Mouse (Mus musculus): ENCODE measurements around the gene Gss. TPM values are rescaled to one million over a fixed set of nuclear protein-coding genes. Genes with fewer than 3 reads are reported as not detected.

Gene Gss
- polyA plus RNA-seq, 1 experiment from 2014 or later: 29.8 TPM

DNA sequence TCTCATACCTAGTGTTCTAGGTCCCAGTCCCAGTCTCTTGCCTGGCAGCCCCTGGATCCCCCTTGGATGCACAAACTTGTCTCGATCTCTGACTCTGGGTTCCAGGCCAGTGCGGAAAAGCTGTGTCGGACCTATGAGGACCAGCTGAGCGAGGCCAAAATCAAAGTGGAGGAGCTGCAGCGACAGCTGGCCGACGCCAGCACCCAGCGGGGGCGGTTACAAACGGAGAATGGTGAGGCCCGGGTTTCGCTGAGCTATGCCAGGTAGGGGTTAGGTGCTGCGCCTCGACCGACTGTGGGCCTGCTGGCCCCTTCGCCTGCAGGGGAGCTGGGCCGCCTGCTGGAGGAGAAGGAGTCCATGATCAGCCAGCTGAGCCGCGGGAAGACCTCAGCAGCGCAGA is 37.5 kb upstream of the Gss start:
- H3K27me3 ChIP-seq: peaks cover 68% of the 10 kb centered on the region
- H3K36me3 ChIP-seq: peaks cover 16% of the 10 kb centered on the region
- 40% methylated on average over 20 of the region's 20 CpGs for WGBS

DNA sequence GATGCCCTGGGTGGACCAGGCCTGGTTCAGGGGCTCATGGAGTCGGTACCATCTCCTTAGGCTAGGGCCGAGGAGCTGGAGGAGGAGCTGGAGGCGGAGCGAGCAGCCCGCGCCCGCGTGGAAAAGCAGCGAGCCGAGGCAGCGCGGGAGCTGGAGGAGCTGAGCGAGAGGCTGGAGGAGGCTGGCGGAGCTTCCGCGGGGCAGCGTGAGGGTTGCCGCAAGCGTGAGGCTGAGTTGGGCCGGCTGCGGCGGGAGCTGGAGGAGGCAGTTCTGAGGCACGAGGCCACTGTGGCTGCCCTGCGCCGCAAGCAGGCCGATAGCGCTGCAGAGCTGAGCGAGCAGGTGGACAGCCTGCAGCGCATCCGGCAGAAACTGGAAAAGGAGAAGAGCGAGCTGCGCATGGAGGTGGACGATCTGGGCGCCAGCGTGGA is 36.6 kb upstream of the Gss start:
- Histone ChIP-seq H3K4me1 (peaks cover 10% of the 10 kb centered on the region), H3K4me2 (peak overlapping the region; percentile 59), H3K9ac (peak overlapping the region; percentile 20; the same call in 1 of the 2 replicates), H3K27me3 (peaks cover 73% of the 10 kb centered on the region), H3K27ac (no peak overlapping the region), H3K4me3 (peak overlapping the region; percentile 26), H3K36me3 (peaks cover 7% of the 10 kb centered on the region; the same call in 1 of the 2 replicates), H3K9me3 (no peaks in the 10 kb centered on the region)
- peak; percentile 4; the same call in 1 of the 2 replicates for ATAC-seq (ENCODE audit: borderline replicate concordance, extremely low read depth, low FRiP score, low TSS enrichment)
- WGBS: 2% methylated on average over 34 of the region's 35 CpGs

More for the DNA sequence above, 37.5 kb upstream of the Gss start:
- no peak overlapping the region for H3K9ac ChIP-seq
- H3K4me1 ChIP-seq: peaks cover 10% of the 10 kb centered on the region
- no peaks in the 10 kb centered on the region for H3K9me3 ChIP-seq
- no peak overlapping the region for H3K27ac ChIP-seq
- no peak overlapping the region for H3K4me3 ChIP-seq
- ATAC-seq (ENCODE audit: borderline replicate concordance, extremely low read depth, low FRiP score, low TSS enrichment): no peak
- H3K4me2 ChIP-seq: no peak overlapping the region

DNA sequence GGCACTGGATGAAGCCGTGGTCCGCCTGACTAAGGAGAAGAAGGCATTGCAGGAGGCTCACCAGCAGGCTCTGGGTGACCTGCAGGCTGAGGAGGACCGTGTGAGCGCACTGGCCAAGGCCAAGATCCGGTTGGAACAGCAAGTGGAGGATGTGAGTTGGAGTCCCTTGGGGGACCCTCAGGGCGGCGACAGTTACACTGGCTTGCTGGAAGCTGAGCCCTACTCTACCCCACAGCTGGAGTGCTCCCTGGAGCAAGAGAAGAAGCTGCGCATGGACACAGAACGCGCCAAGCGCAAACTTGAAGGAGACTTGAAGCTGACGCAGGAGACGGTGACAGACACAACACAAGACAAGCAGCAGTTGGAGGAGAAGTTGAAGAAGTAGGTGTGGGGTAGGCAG is 35.9 kb upstream of the Gss start:
- Histone ChIP-seq H3K27me3 (peaks cover 73% of the 10 kb centered on the region), H3K27ac (no peak overlapping the region)

DNA sequence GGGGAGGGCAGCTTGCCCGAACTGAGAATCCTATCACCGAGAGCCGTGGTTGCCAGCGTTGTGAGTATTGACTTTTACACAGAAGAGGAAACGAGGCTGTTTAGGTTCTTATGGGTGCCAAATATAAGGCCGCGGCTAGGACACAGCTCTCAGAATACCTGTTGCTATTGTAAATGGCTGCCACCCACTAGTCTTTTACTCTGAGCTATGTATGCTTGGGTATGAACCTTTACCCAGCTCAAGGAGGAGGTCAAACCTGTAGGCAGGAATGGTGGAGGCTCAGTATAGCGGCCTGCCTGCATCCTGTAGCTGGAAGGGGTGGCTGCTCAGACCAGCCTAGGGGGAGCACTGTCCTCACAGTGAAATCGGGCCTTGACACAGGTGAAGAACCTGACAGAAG is 35.5 kb upstream of the Gss start:
- WGBS: 76% methylated on average over 9 of the region's 9 CpGs

More for the DNA sequence above, 35.9 kb upstream of the Gss start:
- no peak overlapping the region for H3K9ac ChIP-seq
- no peaks in the 10 kb centered on the region for H3K9me3 ChIP-seq
- no peak overlapping the region for H3K4me2 ChIP-seq
- no peak for ATAC-seq (ENCODE audit: borderline replicate concordance, extremely low read depth, low FRiP score, low TSS enrichment)
- peaks cover 10% of the 10 kb centered on the region for H3K4me1 ChIP-seq
- 75% methylated on average over 13 of the region's 13 CpGs for WGBS
- no peak overlapping the region for H3K4me3 ChIP-seq
- peaks cover under 1% of the 10 kb centered on the region; the same call in 1 of the 2 replicates for H3K36me3 ChIP-seq

DNA sequence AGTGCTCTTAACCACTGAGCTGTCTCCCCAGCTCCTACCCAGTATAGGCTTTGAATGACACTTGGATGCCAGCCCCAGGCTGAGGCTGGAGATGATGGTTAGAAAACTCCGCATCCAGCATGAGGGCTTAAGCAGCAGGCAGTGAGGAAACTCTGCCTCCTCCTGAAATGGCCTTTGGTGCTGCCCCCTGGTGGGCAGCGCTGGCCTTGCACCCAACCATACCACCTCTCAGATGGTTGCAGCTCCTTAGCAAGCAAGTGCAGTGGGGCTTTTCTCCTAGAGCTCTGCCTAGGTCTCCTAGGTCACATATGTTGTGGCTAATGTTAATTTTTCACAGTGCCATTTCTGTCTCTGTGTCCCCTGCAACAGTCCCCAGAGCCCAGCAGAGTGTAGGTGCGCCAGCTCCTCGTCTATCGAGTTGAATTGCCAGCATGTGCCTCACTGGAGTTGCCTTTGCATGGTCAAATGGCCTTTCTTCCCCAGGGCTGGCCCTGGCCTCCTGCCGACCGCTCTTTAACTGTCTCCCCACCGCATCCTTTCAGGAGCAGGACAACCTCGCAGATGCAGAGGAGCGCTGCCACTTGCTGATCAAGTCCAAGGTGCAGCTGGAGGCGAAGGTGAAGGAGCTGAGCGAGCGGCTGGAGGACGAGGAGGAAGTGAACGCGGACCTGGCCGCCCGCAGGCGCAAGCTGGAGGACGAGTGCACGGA is 34.6 kb upstream of the Gss start:
- H3K4me1 ChIP-seq: peaks cover 10% of the 10 kb centered on the region
- H3K9me3 ChIP-seq: no peaks in the 10 kb centered on the region
- H3K27me3 ChIP-seq: peaks cover 74% of the 10 kb centered on the region
- H3K4me3 ChIP-seq: no peak overlapping the region
- H3K36me3 ChIP-seq: no peaks in the 10 kb centered on the region
- no peak overlapping the region for H3K27ac ChIP-seq
- H3K9ac ChIP-seq: no peak overlapping the region
- no peak for ATAC-seq (ENCODE audit: borderline replicate concordance, extremely low read depth, low FRiP score, low TSS enrichment)
- 56% methylated on average over 21 of the region's 21 CpGs for WGBS
- no peak overlapping the region for H3K4me2 ChIP-seq

More for the DNA sequence above, 35.5 kb upstream of the Gss start:
- Histone ChIP-seq H3K4me2 (no peak overlapping the region), H3K9me3 (no peaks in the 10 kb centered on the region), H3K4me3 (no peak overlapping the region), H3K4me1 (peaks cover 10% of the 10 kb centered on the region), H3K27ac (no peak overlapping the region), H3K9ac (no peak overlapping the region), H3K36me3 (no peaks in the 10 kb centered on the region; the same call in 1 of the 2 replicates), H3K27me3 (peaks cover 73% of the 10 kb centered on the region)
- no peak for ATAC-seq (ENCODE audit: borderline replicate concordance, extremely low read depth, low FRiP score, low TSS enrichment)

DNA sequence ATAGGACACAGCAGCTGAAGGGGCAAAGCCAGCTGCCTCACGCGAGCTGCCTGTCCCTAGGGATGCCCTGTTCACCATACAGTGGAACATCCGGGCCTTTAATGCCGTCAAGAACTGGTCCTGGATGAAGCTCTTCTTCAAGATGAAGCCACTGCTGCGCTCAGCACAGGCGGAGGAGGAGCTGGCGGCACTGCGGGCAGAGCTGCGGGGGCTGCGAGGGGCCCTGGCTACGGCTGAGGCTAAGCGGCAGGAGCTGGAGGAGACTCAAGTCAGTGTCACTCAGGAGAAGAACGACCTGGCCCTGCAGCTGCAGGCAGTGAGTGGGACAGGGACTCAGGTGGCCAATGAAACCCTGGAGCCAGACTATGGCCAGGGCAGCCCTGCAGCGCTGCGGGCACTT is 33.7 kb upstream of the Gss start:
- H3K4me3 ChIP-seq: no peak overlapping the region
- no peak overlapping the region for H3K4me2 ChIP-seq
- ATAC-seq (ENCODE audit: borderline replicate concordance, extremely low read depth, low FRiP score, low TSS enrichment): no peak
- H3K9me3 ChIP-seq: no peaks in the 10 kb centered on the region
- H3K27ac ChIP-seq: no peak overlapping the region
- peaks cover 70% of the 10 kb centered on the region for H3K27me3 ChIP-seq
- peaks cover 10% of the 10 kb centered on the region for H3K4me1 ChIP-seq
- 46% methylated on average over 15 of the region's 15 CpGs for WGBS
- no peaks in the 10 kb centered on the region for H3K36me3 ChIP-seq
- no peak overlapping the region for H3K9ac ChIP-seq

DNA sequence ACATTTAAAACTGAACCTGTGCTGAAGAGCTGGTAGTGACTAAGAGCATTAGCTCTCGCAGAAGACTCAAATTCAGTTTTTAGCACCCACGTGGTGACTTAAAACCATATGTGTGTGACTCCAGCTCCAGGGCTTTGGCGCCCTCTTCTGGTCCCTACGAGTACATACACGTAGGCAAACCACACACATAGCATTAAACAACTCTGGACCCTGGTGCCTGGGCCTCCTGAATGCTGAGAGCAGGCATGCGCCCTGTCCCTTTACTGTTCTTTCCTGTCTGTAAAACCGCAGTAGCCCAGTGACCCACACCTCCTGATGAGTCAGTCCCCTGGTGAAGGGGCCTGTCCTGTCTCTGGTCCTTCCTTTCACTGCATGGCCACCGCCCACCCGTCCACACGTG is 32.1 kb upstream of the Gss start:
- H3K4me1 ChIP-seq: peaks cover 8% of the 10 kb centered on the region
- H3K9ac ChIP-seq: no peak overlapping the region
- H3K27ac ChIP-seq: no peak overlapping the region
- no peaks in the 10 kb centered on the region for H3K9me3 ChIP-seq
- 31% methylated on average over 10 of the region's 10 CpGs for WGBS
- ATAC-seq (ENCODE audit: borderline replicate concordance, extremely low read depth, low FRiP score, low TSS enrichment): no peak
- H3K27me3 ChIP-seq: peaks cover 61% of the 10 kb centered on the region
- no peak overlapping the region for H3K4me2 ChIP-seq
- H3K36me3 ChIP-seq: no peaks in the 10 kb centered on the region
- no peak overlapping the region for H3K4me3 ChIP-seq

DNA sequence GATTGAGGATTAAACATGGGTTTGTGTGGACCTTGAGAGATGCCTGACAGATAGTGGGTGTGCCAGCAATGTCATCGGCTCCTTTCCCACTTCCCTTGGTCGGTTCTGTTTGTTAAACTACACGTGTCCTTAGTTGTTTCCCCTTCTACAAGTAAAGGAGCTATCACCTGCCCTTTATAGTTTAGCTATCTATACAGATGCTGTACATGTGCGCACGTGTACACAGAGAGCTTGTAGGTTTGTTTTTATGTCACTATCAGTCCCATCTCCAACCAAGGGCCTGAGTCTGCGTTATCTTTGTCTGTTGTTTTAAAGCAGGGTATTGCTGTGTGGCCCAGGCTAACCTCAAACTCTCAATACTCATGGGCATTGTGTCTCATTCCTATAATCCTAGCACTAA is 31.4 kb upstream of the Gss start:
- Histone ChIP-seq H3K4me1 (peaks cover 2% of the 10 kb centered on the region; the same call in 1 of the 2 replicates), H3K4me2 (no peak overlapping the region), H3K9me3 (no peaks in the 10 kb centered on the region), H3K36me3 (no peaks in the 10 kb centered on the region), H3K9ac (no peak overlapping the region), H3K27me3 (peaks cover 53% of the 10 kb centered on the region), H3K27ac (no peak overlapping the region), H3K4me3 (no peak overlapping the region)
- ATAC-seq (ENCODE audit: borderline replicate concordance, extremely low read depth, low FRiP score, low TSS enrichment): no peak
- 66% methylated on average over 6 of the region's 6 CpGs for WGBS

DNA sequence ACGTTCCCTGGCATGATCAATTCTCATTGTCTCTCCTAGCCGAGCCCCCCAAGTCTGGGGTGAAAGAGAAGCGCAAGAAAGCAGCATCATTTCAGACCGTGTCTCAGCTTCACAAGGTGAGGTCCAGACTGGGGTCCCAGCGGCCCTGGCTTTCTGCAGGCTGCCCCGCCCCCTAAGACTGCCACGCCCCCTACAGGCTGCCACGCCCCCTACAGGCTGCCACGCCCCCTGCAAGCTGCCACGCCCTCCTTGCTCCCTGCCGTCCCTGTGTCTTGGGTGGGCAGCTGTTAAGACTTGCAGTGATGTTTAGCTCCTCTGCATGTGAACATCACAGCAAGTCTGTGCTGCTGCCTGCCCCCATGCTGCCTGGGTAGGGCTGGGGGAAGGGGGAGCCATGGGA is 30.0 kb upstream of the Gss start:
- 26% methylated on average over 11 of the region's 11 CpGs for WGBS
- ATAC-seq (ENCODE audit: borderline replicate concordance, extremely low read depth, low FRiP score, low TSS enrichment): no peak
- Histone ChIP-seq H3K4me3 (no peak overlapping the region), H3K4me1 (no peaks in the 10 kb centered on the region), H3K4me2 (no peak overlapping the region), H3K9me3 (no peaks in the 10 kb centered on the region), H3K9ac (no peak overlapping the region), H3K27ac (no peak overlapping the region), H3K27me3 (peaks cover 40% of the 10 kb centered on the region), H3K36me3 (no peaks in the 10 kb centered on the region)

DNA sequence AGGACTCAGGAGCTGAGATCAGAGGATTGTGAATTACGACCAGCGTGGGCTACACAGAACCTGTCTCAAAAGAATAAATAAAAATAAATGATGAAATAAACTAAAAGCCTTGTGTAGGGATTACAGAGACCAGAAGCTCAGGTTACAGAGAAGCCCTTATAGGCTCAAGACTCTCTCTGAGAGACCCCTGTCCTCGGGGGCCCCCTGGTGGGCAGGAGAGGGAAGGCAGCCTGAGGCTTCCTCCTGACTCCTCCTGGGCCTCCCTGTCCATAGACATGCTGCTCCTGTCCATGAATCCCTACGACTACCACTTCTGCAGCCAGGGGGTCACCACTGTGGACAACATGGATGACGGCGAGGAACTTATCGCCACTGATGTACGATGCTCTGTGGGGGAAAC is 27.2 kb upstream of the Gss start:
- Histone ChIP-seq H3K27ac (no peak overlapping the region), H3K27me3 (peaks cover 23% of the 10 kb centered on the region), H3K4me1 (no peaks in the 10 kb centered on the region), H3K9me3 (no peaks in the 10 kb centered on the region), H3K9ac (no peak overlapping the region), H3K4me3 (no peak overlapping the region), H3K36me3 (no peaks in the 10 kb centered on the region), H3K4me2 (no peak overlapping the region)
- peak; percentile 51; the same call in 1 of the 2 replicates for ATAC-seq (ENCODE audit: borderline replicate concordance, extremely low read depth, low FRiP score, low TSS enrichment)
- WGBS: 13% methylated on average over 8 of the region's 8 CpGs

DNA sequence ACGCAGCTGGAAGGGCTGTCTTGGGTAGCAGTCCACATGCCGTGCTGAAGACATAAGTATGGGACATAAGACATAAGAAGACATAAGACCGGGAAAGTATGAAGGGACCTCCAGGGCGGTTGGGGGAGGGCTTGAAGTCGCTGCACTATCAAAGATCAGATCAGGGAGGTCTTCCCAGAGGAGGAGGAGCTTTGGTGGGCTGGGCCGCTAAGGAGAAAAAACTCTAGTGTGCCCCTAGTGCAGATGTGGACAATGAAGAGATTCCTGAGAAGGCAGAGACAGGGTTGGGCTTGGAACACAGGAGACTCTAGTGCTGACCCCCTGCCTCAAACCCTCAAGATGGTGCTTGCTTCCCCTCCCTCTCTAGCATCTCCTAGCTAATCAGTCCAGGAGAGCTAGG is 24.4 kb upstream of the Gss start:
- no peak overlapping the region for H3K4me3 ChIP-seq
- H3K27me3 ChIP-seq: peaks cover 15% of the 10 kb centered on the region
- no peak overlapping the region for H3K27ac ChIP-seq
- no peak overlapping the region for H3K9ac ChIP-seq
- H3K4me2 ChIP-seq: no peak overlapping the region
- no peaks in the 10 kb centered on the region for H3K36me3 ChIP-seq
- WGBS: 47% methylated on average over 6 of the region's 6 CpGs
- no peaks in the 10 kb centered on the region for H3K9me3 ChIP-seq
- H3K4me1 ChIP-seq: peaks cover 9% of the 10 kb centered on the region; the same call in 1 of the 2 replicates
- ATAC-seq (ENCODE audit: borderline replicate concordance, extremely low read depth, low FRiP score, low TSS enrichment): no peak

DNA sequence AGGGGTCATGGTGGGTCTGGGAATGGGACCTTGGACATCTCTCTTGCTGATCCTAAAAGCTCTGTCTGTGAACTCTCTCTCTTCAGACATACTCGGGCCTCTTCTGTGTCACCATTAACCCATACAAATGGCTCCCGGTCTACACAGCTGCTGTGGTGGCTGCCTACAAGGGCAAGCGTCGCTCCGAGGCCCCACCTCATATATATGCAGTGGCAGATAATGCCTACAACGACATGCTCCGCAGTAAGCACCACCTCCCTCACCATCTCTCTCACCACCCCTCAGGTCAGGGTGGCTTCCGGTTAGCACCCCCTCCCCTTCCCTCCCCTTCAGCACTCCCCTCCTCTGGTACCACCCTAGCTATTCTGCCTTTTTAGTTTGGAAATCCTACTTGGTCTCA is 21.3 kb upstream of the Gss start:
- 59% methylated on average over 8 of the region's 8 CpGs for WGBS
- Histone ChIP-seq H3K9ac (no peak overlapping the region), H3K4me3 (no peak overlapping the region; the same call in 1 of the 2 replicates)

More for the DNA sequence above, 21.3 kb upstream of the Gss start:
- no peak overlapping the region for H3K27ac ChIP-seq
- H3K27me3 ChIP-seq: peaks cover 6% of the 10 kb centered on the region; the same call in 1 of the 2 replicates
- H3K9me3 ChIP-seq: no peaks in the 10 kb centered on the region
- peaks cover 9% of the 10 kb centered on the region; the same call in 1 of the 2 replicates for H3K4me1 ChIP-seq
- no peaks in the 10 kb centered on the region for H3K36me3 ChIP-seq
- no peak for ATAC-seq (ENCODE audit: borderline replicate concordance, extremely low read depth, low FRiP score, low TSS enrichment)
- peak overlapping the region; percentile 50 for H3K4me2 ChIP-seq

Data from lung, embryonic 15.5 days (tissue).